Mouse (Mus musculus) G1E (cell line): Measurements from ENCODE around the gene Podxl.

Source experiments
- CTCF ChIP-seq: IDR thresholded peaks from 2 replicates; pipeline ENCODE4 v1.5.1; 2012; ENCODE audit warnings: low read depth, low read length, inconsistent platforms, mixed read lengths
- GATA1 ChIP-seq: IDR thresholded peaks from 2 replicates; pipeline ENCODE4 v1.6.1; 2012; ENCODE audit warnings: borderline replicate concordance, low read length, inconsistent platforms, mixed read lengths
- GATA2 ChIP-seq: IDR thresholded peaks from 2 replicates; pipeline ENCODE4 v1.6.1; 2012; ENCODE audit warnings: low read depth, low read length, inconsistent platforms, borderline replicate concordance
- POLR2AphosphoS5 ChIP-seq: IDR thresholded peaks from 2 replicates; pipeline ENCODE4 v1.6.1; 2012; ENCODE audit warnings: low read depth, low read length, inconsistent platforms; ENCODE audit not compliant: insufficient replicate concordance
- TAL1 ChIP-seq: conservative IDR thresholded peaks from 2 replicates; pipeline ENCODE4 v1.6.1; 2012; ENCODE audit warnings: low read depth, low read length, inconsistent platforms, mixed read lengths

GRCm38 (mm10) chr6:31549361-31550051 lies 14.3 kb downstream of the Podxl start:
- TF ChIP-seq CTCF (no peak), POLR2AphosphoS5 (no peak), TAL1 (no peak), GATA1 (no peak), GATA2 (no peak)
